Comparison of ENCODE assay signal across 19 mouse cellular contexts in genomic region chr19:57498110-57498743, GRCm38 (mm10). TPM values are rescaled to one million over a fixed set of nuclear protein-coding genes. Genes with fewer than 3 reads are reported as not detected.
DNase-seq lines count a peak whose midpoint lies in the region; ATAC-seq and TF ChIP-seq lines count a peak whose summit lies in the region.
"Had no signal": no experiment of that assay in that cellular context is flagged by ENCODE, and none has a peak within 500 bp of the region (broad histone marks: within the 10 kb centered on the region; RNA-seq: fewer than 3 reads in every experiment).

No protein-coding gene starts in this region.

- H3K4me3 ChIP-seq in embryonic facial prominence, embryonic 10.5 days, result no peak overlapping the region
- no peak overlapping the region for H3K4me3 ChIP-seq in embryonic facial prominence, embryonic 11.5 days (ENCODE audit: low read depth, low read length)
- H3K4me3 ChIP-seq in limb, embryonic 12.5 days (replicated peaks), result 0 out of 2 replicates have a peak overlapping the region, but pooled peaks have one; percentile 2
- H3K4me3 ChIP-seq in hindbrain, postnatal 0 days (ENCODE audit: low read length), result no peak overlapping the region
- no peak overlapping the region for H3K4me3 ChIP-seq in forebrain, embryonic 12.5 days (replicated peaks)
- H3K4me3 ChIP-seq: heart, embryonic 13.5 days; hindbrain, embryonic 12.5 days had no signal

- H3K27me3 ChIP-seq in embryonic facial prominence, embryonic 10.5 days (replicated peaks; ENCODE audit: low read depth, poor library complexity, severe bottlenecking), result no peaks in the 10 kb centered on the region
- H3K27me3 ChIP-seq in embryonic facial prominence, embryonic 11.5 days (ENCODE audit: control insufficient read depth, insufficient read depth, low read length), result no peaks in the 10 kb centered on the region
- no peaks in the 10 kb centered on the region for H3K27me3 ChIP-seq in limb, embryonic 12.5 days
- H3K27me3 ChIP-seq in hindbrain, postnatal 0 days (ENCODE audit: insufficient read depth, low read length), result no peaks in the 10 kb centered on the region
- no peaks in the 10 kb centered on the region for H3K27me3 ChIP-seq in forebrain, embryonic 12.5 days
- H3K27me3 ChIP-seq: hindbrain, embryonic 12.5 days had no signal

- H3K36me3 ChIP-seq in embryonic facial prominence, embryonic 10.5 days (replicated peaks), result no peaks in the 10 kb centered on the region
- H3K36me3 ChIP-seq in embryonic facial prominence, embryonic 11.5 days (replicated peaks; ENCODE audit: control insufficient read depth, insufficient read depth, low read depth, low read length), result no peaks in the 10 kb centered on the region
- no peaks in the 10 kb centered on the region for H3K36me3 ChIP-seq in limb, embryonic 12.5 days
- H3K36me3 ChIP-seq in hindbrain, postnatal 0 days (ENCODE audit: insufficient read depth, low read length), result no peaks in the 10 kb centered on the region
- no peaks in the 10 kb centered on the region for H3K36me3 ChIP-seq in forebrain, embryonic 12.5 days (replicated peaks)
- H3K36me3 ChIP-seq: heart, embryonic 13.5 days; hindbrain, embryonic 12.5 days had no signal

- DNase-seq in embryonic facial prominence, embryonic 10.5 days (ENCODE audit: low spot score), result no peak
- peak; percentile 71 for DNase-seq in embryonic facial prominence, embryonic 11.5 days (ENCODE audit: low spot score)
- peak; percentile 65 for DNase-seq in forelimb bud, embryonic 11.5 days (ENCODE audit: low read depth, low spot score)
- no peak for DNase-seq in yolk sac, embryonic 10.5 days (ENCODE audit: low spot score)
- no peak for DNase-seq in hindbrain, postnatal 0 days (ENCODE audit: low spot score)
- no peak for DNase-seq in urinary bladder, postnatal 25 days (ENCODE audit: low spot score)
- DNase-seq: adrenal gland, adult 2 months; adrenal gland, postnatal 25 days; cerebellum, adult 18-20 months; cerebellum, adult 9-11 months; cerebellum, postnatal 36 days; gastrocnemius, postnatal 14 days; heart, postnatal 4 days had no signal

- WGBS in embryonic facial prominence, embryonic 10.5 days, result 55% methylated on average over 10 of the region's 10 CpGs
- 46% methylated on average over 10 of the region's 10 CpGs for WGBS in embryonic facial prominence, embryonic 11.5 days
- 12% methylated on average over 10 of the region's 10 CpGs for WGBS in limb, embryonic 12.5 days
- 85% methylated on average over 10 of the region's 10 CpGs for WGBS in hindbrain, postnatal 0 days
- 90% methylated on average over 10 of the region's 10 CpGs for WGBS in forebrain, embryonic 12.5 days

- no peak for TF ChIP-seq CTCF in hindbrain, postnatal 0 days (IDR thresholded peaks at IDR 0.05; ENCODE audit: low read depth)

- H3K27ac ChIP-seq in embryonic facial prominence, embryonic 10.5 days (replicated peaks), result peak overlapping the region; percentile 65
- H3K27ac ChIP-seq in embryonic facial prominence, embryonic 11.5 days (replicated peaks; ENCODE audit: low read depth, low read length), result peak overlapping the region; percentile 56
- H3K27ac ChIP-seq in limb, embryonic 12.5 days, result peak overlapping the region; percentile 81
- no peak overlapping the region for H3K27ac ChIP-seq in hindbrain, postnatal 0 days
- no peak overlapping the region for H3K27ac ChIP-seq in forebrain, embryonic 12.5 days
- H3K27ac ChIP-seq: heart, embryonic 13.5 days; hindbrain, embryonic 12.5 days had no signal

- H3K9me3 ChIP-seq in embryonic facial prominence, embryonic 10.5 days, result 0 out of 2 replicates have a peak, but pooled peaks cover 2% of the 10 kb centered on the region
- no peaks in the 10 kb centered on the region for H3K9me3 ChIP-seq in embryonic facial prominence, embryonic 11.5 days (replicated peaks; ENCODE audit: control insufficient read depth, low read length)
- no peaks in the 10 kb centered on the region for H3K9me3 ChIP-seq in limb, embryonic 12.5 days
- no peaks in the 10 kb centered on the region for H3K9me3 ChIP-seq in hindbrain, postnatal 0 days (ENCODE audit: low read length)
- no peaks in the 10 kb centered on the region for H3K9me3 ChIP-seq in forebrain, embryonic 12.5 days
- H3K9me3 ChIP-seq: heart, embryonic 13.5 days; hindbrain, embryonic 12.5 days had no signal

- H3K4me2 ChIP-seq in embryonic facial prominence, embryonic 11.5 days (ENCODE audit: low read depth, low read length), result no peak overlapping the region
- H3K4me2 ChIP-seq in limb, embryonic 12.5 days, result peak overlapping the region; percentile 42
- H3K4me2 ChIP-seq in hindbrain, postnatal 0 days (ENCODE audit: low read depth, low read length), result no peak overlapping the region
- H3K4me2 ChIP-seq in forebrain, embryonic 12.5 days, result no peak overlapping the region
- H3K4me2 ChIP-seq: heart, embryonic 13.5 days; hindbrain, embryonic 12.5 days had no signal

- peaks cover 32% of the 10 kb centered on the region for H3K4me1 ChIP-seq in embryonic facial prominence, embryonic 10.5 days
- H3K4me1 ChIP-seq in embryonic facial prominence, embryonic 11.5 days (ENCODE audit: control insufficient read depth, insufficient read depth, low read length), result no peaks in the 10 kb centered on the region
- H3K4me1 ChIP-seq in limb, embryonic 12.5 days (replicated peaks), result peaks cover 33% of the 10 kb centered on the region
- H3K4me1 ChIP-seq in hindbrain, postnatal 0 days (ENCODE audit: insufficient read depth, low read length), result no peaks in the 10 kb centered on the region
- no peaks in the 10 kb centered on the region for H3K4me1 ChIP-seq in forebrain, embryonic 12.5 days
- H3K4me1 ChIP-seq: heart, embryonic 13.5 days; hindbrain, embryonic 12.5 days had no signal

- no peak for ATAC-seq in embryonic facial prominence, embryonic 11.5 days (replicated peaks; ENCODE audit: insufficient number of reproducible peaks, low FRiP score, low TSS enrichment, low read depth)
- no peak for ATAC-seq in limb, embryonic 12.5 days (ENCODE audit: insufficient number of reproducible peaks, insufficient read depth, low FRiP score, low TSS enrichment, low read depth)
- ATAC-seq in hindbrain, postnatal 0 days, result no peak
- no peak for ATAC-seq in forebrain, embryonic 12.5 days (ENCODE audit: low FRiP score)
- ATAC-seq: forebrain, embryonic 16.5 days; hindbrain, embryonic 16.5 days had no signal

- no peak overlapping the region for H3K9ac ChIP-seq in embryonic facial prominence, embryonic 11.5 days (replicated peaks; ENCODE audit: low read length)
- no peak overlapping the region for H3K9ac ChIP-seq in limb, embryonic 12.5 days (replicated peaks)
- no peak overlapping the region for H3K9ac ChIP-seq in hindbrain, postnatal 0 days (replicated peaks; ENCODE audit: low read length)
- H3K9ac ChIP-seq in forebrain, embryonic 12.5 days, result no peak overlapping the region
- H3K9ac ChIP-seq: heart, embryonic 13.5 days; hindbrain, embryonic 12.5 days had no signal

RNA-seq across cellular contexts. Expression of gene Trub1, which starts 45.5 kb away (rescaled TPM):
- 21.7 and 25.6 TPM in 2 replicates for polyA plus RNA-seq in embryonic facial prominence, embryonic 10.5 days (2016; fragmentation: Nextera tagmentation; extraction: Ambion mirVana)
- polyA plus RNA-seq in embryonic facial prominence, embryonic 11.5 days (2014; fragmentation: Nextera tagmentation; extraction: Ambion mirVana), result 21.0 and 24.2 TPM in 2 replicates
- polyA plus RNA-seq in limb, embryonic 12.5 days (2016; fragmentation: Nextera tagmentation; extraction: Ambion mirVana), result 25.3 and 28.2 TPM in 2 replicates
- 12.7 TPM in 2 replicates for total RNA-seq in hindbrain, postnatal 0 days (2014; rRNA removed)
- 13.8 and 14.0 TPM in 2 replicates for polyA plus RNA-seq in hindbrain, postnatal 0 days (2015; fragmentation: Nextera tagmentation; extraction: Ambion mirVana)
- polyA plus RNA-seq in forebrain, embryonic 12.5 days (2016; fragmentation: Nextera tagmentation; extraction: Ambion mirVana), result 18.4 and 20.1 TPM in 2 replicates

Comparison
In these comparisons a context has a peak if more than half of its experiments do, and no peak if none do; other contexts are left out.
1. DNase-seq: peak in embryonic facial prominence, embryonic 11.5 days (single experiment) and forelimb bud, embryonic 11.5 days (single experiment); none in embryonic facial prominence, embryonic 10.5 days (single experiment), yolk sac, embryonic 10.5 days (single experiment), hindbrain, postnatal 0 days (single experiment) and urinary bladder, postnatal 25 days (single experiment).
2. H3K27ac ChIP-seq: peak in embryonic facial prominence, embryonic 10.5 days (single experiment), embryonic facial prominence, embryonic 11.5 days (single experiment) and limb, embryonic 12.5 days (single experiment); none in hindbrain, postnatal 0 days (single experiment) and forebrain, embryonic 12.5 days (single experiment).